Mouse (Mus musculus) embryo, embryonic 10.5 days (tissue): ENCODE results near the gene Cwc22.
"Not testable (repeated sequence)": the region's sequence is repeated elsewhere in the genome, so short reads cannot be mapped to it uniquely, and the experiment has no call there.

ENCODE experiments used
- DNase-seq: peaks from one replicate; pipeline ENCODE4 v3.0.0-alpha.2; 2015; ENCODE audit warnings: low spot score

The Cwc22 gene

DNA sequence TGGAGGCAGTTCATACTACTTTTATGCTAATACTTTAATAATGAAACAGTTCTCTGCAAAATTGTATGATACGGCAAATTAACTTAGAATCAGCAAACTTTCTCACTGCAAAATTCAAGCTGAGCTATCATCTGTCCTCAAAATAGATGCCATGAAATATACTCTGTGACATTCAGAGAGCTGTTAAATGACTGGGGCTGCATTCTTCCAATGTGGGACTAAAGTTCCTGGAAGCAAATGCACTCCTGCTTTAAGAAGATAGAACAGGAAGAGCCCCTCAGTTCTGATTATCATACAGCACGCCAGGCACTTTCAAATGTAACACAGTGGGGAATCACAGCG lies 48.6 kb downstream of the Cwc22 start:
- no peak for DNase-seq

DNA sequence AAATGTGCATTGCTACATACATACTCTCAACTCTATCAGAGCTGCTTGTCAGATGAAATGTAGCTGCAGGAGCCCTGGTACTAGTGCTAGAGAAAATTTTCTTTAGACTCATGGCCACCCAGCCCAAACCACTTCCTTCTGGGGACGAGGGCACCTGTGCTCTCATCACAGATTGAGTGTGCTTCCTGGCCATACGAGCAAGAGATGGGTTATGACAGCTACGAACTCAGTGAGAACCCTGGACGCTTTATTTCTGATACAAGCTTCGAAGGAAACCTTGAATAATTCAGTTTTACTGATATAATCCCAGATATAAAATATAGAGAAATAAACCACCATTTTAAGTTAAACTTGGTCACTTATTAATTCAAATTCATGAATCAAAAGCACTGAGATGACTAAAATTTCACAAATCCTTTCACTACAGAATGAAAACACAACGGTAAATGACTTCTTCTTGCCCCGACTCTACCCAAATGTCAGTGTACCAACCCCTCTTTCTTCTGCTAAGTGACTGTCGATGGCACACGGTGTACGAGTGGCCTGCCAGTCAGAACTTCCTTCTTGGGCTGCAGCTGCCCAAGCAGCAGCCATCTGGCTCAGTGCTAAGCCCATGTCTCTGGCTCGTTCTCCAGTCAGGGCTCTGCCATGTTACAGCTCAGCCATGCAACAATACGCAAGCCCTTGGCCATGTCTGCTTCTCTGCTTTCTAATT lies 49.2 kb downstream of the Cwc22 start:
- DNase-seq: no peak

DNA sequence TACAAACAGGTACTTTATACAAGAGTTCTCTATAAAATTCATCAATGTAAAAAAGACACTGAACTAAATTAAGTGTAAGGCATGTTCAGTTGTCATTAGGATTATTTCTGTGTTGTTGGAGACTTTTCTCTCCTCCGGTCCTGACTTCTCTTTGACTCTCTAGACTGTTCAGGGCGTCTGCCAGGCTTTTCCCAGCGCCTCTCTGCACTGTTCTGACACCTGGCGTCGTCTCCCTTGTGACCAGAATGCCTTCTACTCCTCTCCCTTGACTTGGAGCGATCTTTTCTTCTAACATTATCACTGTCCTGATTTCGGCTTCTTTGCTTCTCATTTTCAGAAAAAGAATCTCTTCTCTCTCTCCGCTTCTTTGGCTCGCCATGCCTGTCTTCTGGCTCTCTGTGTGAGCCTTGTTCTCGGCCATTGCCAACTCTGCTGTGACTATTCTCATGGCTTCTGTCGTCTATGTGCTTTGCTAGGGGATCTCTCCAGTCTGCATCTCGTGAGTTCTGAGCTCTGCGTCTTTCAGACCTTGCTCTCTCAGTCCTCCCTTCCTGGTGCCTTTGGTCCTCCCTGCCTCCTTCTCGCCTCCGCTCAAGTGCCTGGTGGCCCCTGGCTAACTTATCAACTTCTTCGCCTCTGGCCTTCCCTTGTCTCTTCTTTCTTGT lies 50.1 kb downstream of the Cwc22 start:
- DNase-seq: not testable (repeated sequence)

DNA sequence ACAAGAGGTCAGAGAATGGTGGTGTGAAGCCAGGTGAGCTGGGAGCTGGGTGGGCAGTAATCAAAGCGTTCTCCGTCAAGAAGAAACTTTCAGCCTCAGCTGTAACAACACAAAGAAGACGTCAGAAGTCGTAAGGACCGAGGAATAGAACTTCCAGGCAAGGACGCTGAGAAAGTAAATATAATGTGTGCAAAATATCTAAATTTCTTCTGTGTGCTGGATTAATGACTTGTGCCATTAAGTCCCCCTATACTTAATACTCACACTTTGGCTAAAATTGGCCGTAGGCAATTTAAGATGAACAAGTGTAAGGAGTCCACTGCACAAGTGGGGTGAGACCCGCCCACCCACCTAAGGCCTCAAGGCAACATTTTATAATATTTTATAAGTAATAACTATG lies 51.3 kb downstream of the Cwc22 start:
- no peak for DNase-seq

DNA sequence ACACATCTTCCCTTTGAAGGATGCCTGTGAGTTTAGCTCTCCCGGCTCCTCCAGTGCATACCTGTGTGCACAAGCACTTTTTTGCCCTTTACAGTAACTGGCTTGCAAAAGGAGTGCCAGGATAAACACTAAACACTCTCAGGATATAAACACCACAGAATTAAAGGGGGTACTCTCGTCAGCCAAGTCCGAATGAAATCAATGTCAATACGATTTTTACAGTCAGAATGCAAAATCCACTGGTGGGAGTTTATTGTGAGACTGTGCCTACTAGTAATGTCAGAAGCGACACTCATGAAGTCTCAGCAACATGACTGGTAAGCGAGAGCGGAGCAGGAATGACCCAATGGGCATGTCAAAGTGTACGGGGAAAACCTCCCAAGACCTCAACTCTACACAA lies 52.7 kb downstream of the Cwc22 start:
- DNase-seq: no peak

DNA sequence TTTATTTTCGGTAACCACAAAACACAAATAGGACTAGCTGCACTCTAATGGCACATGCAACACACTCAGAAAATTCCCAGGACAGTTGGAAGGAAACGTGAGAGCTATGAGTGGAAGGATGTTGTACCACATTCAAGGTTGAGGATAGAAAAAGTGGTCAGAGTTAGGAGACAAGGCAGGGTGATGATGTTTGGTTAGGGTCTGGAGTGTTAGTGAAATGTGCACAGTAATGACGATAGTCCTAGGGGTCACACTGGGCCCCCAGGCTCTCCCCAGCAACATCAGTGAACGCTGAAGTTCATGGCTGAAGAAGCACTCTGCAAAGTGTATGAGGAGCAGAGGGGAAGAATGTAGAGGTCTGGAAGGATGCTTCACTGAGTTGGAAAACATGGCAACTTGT lies 53.6 kb downstream of the Cwc22 start:
- DNase-seq: no peak

DNA sequence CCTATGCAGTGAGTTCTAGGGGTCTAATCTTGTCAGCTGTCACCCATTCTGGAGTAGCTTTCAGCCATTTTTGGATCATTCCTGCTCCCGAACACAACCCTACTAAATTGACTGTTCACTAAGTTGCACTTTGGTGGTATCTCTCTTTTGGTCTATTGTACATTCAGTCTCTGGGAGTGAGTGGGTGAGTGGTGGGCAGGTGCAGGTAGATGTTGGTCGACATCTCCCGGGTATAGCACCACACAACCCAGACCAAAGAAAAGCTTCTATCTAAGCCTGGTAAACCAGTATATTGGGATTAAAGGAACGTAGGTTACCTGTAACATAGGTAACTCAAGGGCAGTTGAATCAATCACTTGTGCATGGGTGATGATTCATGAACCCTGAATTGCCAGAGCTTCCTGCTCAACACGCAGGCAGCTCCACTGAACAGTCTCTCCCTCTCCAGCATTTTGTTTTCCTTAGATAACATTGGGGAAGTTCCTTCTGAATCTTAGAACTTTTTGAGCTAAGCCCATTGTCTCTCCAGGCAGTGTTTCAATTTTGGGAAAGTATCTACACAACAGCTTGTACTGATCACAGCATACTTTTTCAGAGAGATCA lies 55.2 kb downstream of the Cwc22 start:
- no peak for DNase-seq

DNA sequence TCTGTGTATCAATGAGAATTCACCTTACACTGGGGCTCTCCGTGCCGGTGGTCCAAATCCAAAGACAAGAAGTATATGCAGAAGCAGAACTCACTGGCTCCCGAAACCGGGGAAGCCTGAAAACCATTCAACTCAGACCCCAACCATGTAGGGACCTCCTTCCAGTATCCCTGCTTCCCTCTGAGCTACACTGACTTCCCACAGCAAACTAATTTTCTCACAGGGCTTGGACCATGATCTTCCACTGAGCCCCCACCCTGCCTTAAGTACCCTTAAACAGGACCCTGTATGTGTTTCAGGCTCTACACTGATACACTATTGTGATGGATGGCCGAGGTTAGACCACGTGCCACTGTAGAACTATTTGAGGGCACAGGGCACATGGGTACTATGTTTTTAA lies 56.2 kb downstream of the Cwc22 start:
- DNase-seq: no peak

DNA sequence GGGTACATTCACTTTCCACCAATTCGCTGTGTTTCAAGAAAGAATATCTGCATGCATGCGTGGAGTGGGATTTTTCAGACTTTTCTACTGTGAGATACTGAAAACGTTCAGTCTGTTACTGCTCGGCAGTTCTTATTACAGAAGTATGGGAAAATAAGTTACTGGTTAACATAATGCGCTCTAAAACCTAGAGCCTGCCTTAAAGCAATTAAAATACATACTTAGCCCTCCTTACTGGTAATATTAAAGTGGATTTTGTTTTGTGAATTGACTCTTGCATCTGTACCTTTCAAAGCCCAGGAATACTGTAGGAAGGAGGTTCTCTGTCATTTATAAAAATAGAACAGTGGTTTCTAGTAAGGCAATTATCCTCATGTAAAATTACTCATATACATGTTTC lies 56.8 kb downstream of the Cwc22 start:
- DNase-seq: no peak

DNA sequence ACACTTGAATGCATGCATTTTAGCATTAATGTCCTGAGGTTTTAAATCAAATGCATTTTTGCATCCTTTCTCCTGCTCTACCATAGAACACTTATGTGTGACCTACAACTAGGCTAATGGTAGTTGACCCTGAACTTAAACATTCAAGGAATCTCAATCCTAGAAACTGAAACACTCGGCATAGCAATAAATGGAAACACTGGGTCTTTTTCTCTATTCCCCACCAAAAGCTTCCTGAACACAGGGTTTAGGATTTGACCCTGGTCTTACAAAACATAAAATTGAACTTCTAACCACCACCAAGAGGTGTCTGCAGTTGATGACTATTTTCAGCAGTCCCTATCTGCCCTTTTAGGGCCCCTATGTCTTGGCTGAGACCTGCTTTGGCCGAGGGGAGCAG lies 57.3 kb downstream of the Cwc22 start:
- DNase-seq: no peak

DNA sequence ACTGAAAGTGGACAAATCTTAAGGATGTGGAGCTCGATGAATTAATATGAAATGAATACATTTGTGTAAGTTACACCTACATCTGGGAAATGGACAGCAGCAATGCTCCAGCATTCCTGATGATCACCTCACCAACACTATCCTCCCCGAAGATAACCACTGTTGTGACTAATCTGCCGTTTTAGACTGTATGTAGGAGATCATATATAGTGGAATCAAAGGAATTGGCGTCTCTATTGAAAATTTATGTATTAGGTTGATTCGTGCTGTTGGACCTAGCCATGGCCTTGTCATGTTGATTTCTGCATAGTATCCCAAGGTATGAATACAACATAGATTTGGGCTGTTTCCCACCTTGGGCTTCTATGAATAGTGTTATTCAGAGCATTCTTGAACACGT lies 58.1 kb downstream of the Cwc22 start:
- DNase-seq: no peak

DNA sequence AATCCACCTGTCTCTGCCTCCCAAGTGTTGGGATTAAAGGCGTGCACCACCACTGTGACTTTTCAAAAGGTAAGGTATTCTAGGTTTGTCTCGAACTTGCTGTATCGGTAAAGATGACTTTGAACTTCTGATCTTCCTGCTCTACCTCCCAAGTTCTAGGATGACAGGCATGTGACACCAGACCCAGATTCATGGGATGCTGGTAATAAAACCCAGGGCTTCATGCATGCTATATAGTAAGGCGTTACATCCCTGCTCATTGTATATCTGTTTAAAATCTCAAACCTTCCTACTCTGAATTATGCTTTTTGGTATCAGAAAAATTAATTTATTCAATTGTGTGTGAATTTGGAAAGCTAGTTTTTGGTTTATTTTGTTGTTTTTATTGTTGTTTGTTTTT lies 59.0 kb downstream of the Cwc22 start:
- no peak for DNase-seq

DNA sequence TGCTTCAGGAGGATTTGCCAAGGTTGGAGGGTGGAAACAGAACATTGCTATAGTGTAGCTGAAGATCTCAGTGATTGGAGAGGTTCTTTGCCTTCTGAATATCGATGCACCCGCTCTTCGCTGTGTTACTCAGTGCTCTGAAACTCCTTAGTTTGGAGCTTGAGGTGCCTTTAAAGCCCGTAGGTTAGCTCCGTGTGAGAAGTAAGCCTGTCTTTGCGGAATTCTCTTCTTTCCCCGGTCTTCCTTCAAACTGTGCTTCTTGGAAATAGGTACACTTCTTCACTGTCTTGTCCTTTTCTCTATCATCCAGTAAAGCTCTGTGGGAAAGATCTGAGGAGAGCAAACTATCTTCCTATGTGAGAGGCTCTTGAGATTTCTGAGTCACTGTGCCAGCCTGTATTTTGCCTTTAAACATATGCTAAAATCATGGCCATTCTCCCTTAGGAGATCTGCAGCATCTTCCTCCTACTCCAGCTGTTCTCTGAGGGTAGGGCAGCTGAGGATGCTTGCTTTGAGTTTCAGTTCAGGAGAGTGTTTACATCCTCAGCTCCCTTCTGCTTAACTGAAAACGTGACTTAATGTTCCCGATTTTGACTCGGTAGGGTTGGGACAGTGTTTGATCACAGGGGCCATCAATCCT lies 60.6 kb downstream of the Cwc22 start:
- no peak for DNase-seq

DNA sequence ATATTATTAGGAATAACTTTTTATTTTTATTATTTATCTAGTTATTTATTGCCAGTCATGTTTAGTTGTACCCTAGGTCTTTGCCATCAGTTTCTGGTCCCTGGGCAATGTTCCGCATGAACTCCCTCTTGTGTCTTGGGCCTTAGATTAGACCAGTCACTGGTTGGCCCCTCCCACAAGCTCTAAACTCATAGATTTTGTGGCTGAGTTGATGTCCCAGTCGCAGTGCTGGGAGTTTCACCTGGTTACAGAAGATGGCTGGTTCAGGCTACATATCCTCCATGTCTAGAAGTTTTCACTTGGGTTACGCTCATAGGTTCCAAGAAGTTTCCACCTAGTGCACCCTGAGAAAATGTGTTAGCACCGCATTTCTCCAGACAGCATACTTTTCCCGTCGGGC lies 61.1 kb downstream of the Cwc22 start:
- DNase-seq: no peak

DNA sequence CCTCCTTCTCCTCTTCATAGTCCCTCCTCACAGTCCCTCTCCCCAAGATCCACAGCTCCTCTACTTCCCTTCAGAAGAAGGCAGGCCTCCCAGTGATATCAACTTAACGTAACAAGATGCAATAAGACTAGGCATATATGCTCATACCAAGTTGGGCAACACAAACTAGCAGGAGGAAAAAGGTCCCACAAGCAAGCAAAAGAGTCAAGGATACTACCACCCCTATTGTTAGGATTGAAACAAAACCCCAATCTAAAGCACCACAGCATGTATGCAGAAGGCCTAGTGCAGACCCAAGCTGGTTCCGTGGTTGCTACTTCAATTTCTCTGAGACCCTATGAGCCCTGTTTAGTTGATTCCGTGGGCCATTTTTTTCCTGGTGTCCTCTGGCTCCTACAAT lies 61.7 kb downstream of the Cwc22 start:
- DNase-seq: no peak

DNA sequence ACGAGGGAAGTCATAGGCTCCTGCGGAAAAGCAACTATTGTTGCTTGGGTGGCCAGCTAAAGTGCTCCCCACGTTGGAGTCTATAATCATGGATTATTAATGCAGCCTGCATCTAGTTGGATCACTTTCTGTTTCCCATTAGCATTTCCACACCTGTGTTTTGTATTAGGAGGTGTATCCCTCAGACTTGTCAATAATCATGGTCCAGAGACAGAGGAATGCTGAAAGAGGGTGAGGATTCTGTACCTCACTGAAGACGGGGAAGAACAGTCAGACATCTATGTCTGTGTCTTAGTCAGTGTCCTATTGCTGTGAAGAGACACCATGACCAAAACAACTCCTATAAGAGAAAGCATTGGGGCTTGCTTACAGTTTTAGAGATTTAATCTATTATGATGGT lies 63.2 kb downstream of the Cwc22 start:
- DNase-seq: no peak

DNA sequence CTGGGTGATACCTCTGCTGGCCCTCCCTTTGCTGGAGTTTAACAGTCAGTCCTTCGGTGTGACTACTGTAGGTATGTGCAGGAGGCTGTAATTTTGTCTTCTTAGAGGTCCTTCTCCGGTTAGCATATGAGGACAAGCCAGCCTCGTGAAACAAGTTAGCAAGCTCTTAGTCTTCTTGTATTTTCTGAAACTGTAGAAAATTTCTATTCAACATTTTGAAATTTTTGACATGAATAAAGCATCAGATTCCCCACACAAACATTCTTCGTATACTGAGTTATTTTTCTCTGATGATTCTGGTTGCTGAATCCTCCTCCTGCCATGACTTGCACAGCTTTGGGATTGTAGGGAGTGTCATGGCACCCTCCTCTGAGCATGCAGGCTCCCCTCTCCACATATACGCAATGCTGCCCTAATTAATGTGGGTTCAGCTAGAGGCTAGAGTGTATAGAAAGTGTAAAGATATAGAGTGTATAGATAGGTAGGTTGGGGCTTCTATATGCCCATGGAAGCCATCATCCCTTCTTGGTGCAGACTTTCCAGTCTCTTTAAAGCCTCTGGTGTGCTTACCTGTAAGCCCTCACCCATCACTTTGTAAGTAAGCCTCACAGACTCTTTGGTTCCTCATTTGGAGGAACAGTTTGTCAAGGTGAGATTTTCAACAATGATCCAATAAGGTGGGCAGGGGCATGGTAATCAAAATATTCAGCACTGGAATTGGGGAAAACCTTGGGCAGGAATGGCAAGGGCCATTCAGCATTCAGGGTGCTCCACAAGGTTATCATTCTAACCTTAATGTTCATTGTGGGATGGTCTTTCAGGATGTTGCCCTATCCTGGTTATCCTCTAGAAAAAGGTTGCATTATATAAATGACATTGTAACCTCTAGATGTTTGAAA lies 64.6 kb downstream of the Cwc22 start:
- no peak for DNase-seq

DNA sequence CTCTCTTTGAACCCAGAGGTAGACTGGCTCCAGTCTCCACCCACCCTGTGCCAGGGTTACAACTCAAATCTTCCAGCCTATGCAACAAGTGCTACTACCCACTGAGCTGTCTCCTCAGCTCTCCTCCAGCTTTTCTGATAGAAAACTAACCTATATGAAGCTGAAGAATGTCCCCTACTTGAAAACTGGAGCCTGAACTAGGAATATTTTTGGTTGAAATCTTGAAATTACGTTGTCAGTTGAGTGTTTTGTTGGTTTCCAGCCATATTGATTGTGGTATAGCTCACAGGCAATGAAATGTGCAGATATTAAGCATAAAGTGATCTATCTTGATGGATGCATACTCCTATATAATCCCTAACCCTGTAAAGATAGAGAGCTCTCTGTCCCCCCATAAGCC lies 65.8 kb downstream of the Cwc22 start:
- DNase-seq: no peak

DNA sequence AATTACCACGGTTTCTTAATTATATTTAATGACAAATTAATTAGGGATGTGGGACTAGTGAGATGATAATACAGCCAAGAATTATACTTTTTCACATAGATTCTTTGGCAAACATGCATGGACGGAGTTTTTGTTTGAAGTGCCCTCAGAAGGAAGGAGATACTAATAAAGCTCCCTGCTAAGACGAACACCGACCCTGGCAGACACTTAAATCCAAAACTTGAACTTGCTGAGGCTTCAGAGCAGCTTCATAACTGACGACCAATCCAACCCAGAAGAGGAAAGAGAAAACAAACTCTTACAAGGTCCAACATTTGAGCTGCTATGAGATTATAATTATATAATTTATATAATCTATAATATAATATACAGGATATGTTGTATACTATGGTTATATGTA lies 66.4 kb downstream of the Cwc22 start:
- DNase-seq: no peak

DNA sequence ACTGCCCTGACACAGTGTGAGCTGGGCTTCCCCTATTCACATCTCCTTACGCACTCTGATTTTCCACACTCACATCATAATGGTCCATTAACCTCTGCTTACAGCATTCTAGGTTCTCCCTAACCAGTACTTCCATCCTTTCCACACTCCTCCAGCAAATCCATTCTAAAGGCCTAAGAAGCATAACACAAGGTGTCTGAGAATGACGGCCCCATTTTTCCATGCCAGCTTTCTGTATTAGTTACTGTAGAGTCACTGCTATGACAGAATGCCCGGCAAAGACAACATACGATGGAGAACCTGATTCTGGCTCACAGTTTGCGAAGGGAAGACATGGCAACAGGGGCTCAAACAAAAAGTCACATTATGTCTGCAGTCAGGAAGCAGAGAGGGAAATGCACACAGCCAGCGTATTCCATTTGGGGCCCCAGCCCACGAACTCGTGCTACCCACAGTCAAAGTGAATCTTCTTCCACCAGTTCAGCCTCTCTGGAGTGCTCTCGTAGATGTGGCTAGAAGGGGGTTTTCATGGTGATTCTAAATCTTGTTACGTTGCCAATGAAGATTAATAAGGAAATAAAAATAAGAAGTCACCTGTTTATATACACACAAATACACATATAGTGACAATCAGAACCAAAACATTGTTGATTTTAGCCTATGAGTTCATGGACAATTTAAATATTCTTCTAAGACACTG lies 68.9 kb downstream of the Cwc22 start:
- DNase-seq: no peak

DNA sequence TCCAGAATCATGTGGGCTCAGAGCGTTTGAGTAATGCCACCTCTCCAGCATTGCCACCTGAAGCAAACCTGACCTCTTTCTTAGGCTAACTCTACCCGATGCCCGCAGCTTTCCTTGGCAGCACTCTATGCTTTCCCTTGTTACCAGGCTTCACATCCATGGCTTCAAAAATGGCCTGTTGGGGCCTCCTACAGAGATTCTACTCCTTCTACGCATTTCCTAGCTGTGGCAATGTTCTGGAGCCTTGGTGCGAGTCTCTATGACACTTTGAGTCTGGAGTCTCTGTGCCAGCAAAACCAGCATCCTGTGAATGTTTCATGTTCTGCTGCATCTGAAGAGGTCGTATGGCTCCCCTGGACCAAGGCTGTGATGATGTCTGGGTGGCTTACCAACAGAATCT lies 69.8 kb downstream of the Cwc22 start:
- DNase-seq: no peak

DNA sequence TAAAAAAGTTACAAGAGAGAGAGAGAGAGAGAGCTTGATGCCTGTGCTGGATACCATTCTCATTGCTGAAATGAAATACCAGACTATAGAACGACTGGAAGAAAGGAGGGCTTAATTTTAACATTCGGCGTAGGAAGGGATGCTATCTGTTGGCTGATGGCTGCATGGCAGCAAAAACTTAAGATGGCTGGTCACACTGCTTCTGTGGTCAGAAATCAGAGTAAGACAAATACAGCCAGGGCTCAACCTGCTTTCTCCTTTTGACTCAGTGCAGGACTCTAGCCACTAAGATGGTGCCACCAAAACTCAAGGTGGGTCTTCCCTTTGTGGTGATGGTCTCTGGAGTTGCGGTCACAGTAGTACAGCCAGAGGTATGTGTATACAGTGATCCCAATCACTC lies 70.7 kb downstream of the Cwc22 start:
- no peak for DNase-seq
